In the genomic region with DNA sequence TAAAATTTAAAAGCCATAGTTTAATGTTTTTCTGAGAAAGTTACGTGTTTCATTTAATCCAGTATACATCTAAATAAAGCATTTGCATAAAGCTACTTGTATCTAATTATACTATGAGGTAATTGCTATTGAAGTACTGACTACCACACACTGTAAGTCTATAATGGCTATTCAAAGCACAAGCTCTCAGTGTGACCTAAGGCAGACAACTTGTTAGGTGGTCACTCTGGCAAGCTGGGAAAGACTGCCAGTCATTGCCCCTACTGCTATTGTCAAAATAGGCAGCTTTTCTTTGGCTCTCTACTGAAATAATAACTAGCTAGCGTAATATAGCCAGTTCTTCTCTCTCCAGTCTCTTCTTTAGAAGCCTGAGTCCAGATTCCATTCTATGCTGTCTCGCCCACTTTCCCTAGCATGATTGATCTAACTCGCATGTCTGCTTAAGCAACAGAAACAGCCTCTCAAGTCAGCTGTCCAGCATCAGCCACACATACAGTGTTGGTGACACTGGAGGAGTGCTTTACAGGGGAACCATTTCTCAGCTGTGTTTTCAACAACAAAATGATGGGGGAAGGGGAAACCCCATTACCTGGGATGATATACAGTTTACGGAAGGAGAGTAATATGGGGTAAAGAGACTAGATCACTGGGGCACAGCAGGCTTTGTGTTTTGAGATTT, we compare ENCODE assay signal across 8 mouse cellular contexts. TPM values are rescaled to one million over a fixed set of nuclear protein-coding genes. Genes with fewer than 3 reads are reported as not detected.
DNase-seq lines count a peak whose midpoint lies in the region; ATAC-seq lines count a peak whose summit lies in the region.

No protein-coding gene starts in this region.

- H3K4me2 ChIP-seq in hindbrain, embryonic 15.5 days: no peak overlapping the region

- no peaks in the 10 kb centered on the region for H3K36me3 ChIP-seq in heart, embryonic 10.5 days
- no peaks in the 10 kb centered on the region for H3K36me3 ChIP-seq in hindbrain, embryonic 15.5 days

- H3K27me3 ChIP-seq in heart, embryonic 10.5 days (ENCODE audit: insufficient read depth, poor library complexity, severe bottlenecking): no peaks in the 10 kb centered on the region
- H3K27me3 ChIP-seq in hindbrain, embryonic 15.5 days: no peaks in the 10 kb centered on the region

- DNase-seq in heart, embryonic 10.5 days (ENCODE audit: low spot score): no peak
- DNase-seq in heart, adult 8-10 months (ENCODE audit: low spot score): no peak
- DNase-seq in kidney, postnatal 4 days: peak; percentile 22 to 29
- DNase-seq in kidney, adult 18-20 months: no peak
- peak; percentile 48 to 71 for DNase-seq in lung, postnatal 4 days
- no peak for DNase-seq in cerebellum, adult 11 months
- DNase-seq in MN1 (ENCODE audit: low spot score): no peak

- H3K27ac ChIP-seq in heart, embryonic 10.5 days: peak overlapping the region; percentile 37; the same call in 1 of the 2 replicates
- peak overlapping the region; percentile 30; the same call in 1 of the 2 replicates for H3K27ac ChIP-seq in hindbrain, embryonic 15.5 days (replicated peaks)

- 0 out of 2 replicates have a peak, but pooled peaks have one; percentile 11 for ATAC-seq in hindbrain, embryonic 15.5 days (ENCODE audit: low FRiP score, low read depth)

- WGBS in heart, embryonic 10.5 days: 59% methylated on average over 5 of the region's 5 CpGs
- WGBS in hindbrain, embryonic 15.5 days: 61% methylated on average over 5 of the region's 5 CpGs

- peaks cover 17% of the 10 kb centered on the region for H3K4me1 ChIP-seq in heart, embryonic 10.5 days
- H3K4me1 ChIP-seq in hindbrain, embryonic 15.5 days (replicated peaks): peaks cover 12% of the 10 kb centered on the region

- no peak overlapping the region for H3K9ac ChIP-seq in hindbrain, embryonic 15.5 days

- no peak overlapping the region; the same call in 1 of the 2 replicates for H3K4me3 ChIP-seq in heart, embryonic 10.5 days
- H3K4me3 ChIP-seq in hindbrain, embryonic 15.5 days: no peak overlapping the region

- no peaks in the 10 kb centered on the region for H3K9me3 ChIP-seq in heart, embryonic 10.5 days
- H3K9me3 ChIP-seq in hindbrain, embryonic 15.5 days: no peaks in the 10 kb centered on the region

RNA-seq across cellular contexts. Expression of a gene that starts 37.3 kb away (rescaled TPM):
- polyA plus RNA-seq in heart, embryonic 10.5 days (2016; fragmentation: Nextera tagmentation; extraction: Ambion mirVana): 12.8 and 13.6 TPM in 2 replicates
- 10 to 100 TPM; 13.5 to 19.6 (median 17.2) TPM for total RNA-seq in heart, adult 8-10 months (2022)
- polyA plus RNA-seq in hindbrain, embryonic 15.5 days (2015; fragmentation: Nextera tagmentation; extraction: Ambion mirVana): 21.6 and 23.1 TPM in 2 replicates

RNA-seq across cellular contexts. Expression of a gene that starts 39.4 kb away (rescaled TPM):
- 19.0 and 27.1 TPM in 2 replicates for polyA plus RNA-seq in heart, embryonic 10.5 days (2016; fragmentation: Nextera tagmentation; extraction: Ambion mirVana)
- total RNA-seq in heart, adult 8-10 months (2022): 10 to 100 TPM; 16.2 to 18.6 (median 17.4) TPM
- polyA plus RNA-seq in hindbrain, embryonic 15.5 days (2015; fragmentation: Nextera tagmentation; extraction: Ambion mirVana): 7.9 and 9.2 TPM in 2 replicates

Comparison
In these comparisons a context has a peak if more than half of its experiments do, and no peak if none do; other contexts are left out.
1. DNase-seq: peak in kidney, postnatal 4 days (2 of 2) and lung, postnatal 4 days (2 of 2); none in heart, embryonic 10.5 days (single experiment), heart, adult 8-10 months (single experiment), kidney, adult 18-20 months (single experiment), cerebellum, adult 11 months (single experiment) and MN1 (single experiment).